Mouse (Mus musculus): Measurements from ENCODE around the gene Gins2.

DNA sequence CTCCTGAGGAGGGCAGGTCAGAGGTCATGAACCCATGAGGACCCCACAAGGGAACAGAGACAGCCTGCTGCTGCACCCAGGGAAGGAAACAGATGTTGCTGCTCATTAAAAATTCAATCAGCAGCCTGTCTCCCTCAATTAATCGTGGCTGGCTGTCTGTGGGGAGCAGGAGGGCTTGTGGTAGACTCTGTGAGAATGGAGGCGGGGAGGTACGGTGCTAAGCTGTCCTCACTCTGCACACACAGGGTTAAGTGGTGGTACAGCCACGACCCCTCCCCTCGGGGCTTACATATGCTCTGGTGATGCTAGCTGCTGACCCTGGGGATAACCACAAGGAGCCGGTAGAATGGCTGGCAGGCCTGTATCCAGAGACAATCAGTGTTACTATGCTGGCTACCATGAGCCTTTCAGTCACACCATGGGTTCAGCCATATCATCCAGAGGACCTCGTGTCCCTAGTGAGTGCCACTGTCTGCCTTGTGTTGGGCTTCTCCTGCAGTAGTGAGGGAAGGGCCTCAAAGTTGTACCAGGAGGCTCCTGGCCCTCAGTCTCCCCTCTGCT is 23.9 kb downstream of the Gins2 start:
- no peak for TF ChIP-seq CTCF (IDR thresholded peaks at IDR 0.05; ENCODE audit: borderline replicate concordance, control insufficient read depth, extremely low read depth, insufficient read depth, low read length, poor library complexity)
- TF ChIP-seq POLR2A (IDR thresholded peaks at IDR 0.05; ENCODE audit: control insufficient read depth, extremely low read depth, insufficient read depth, low read length, poor library complexity) = no peak
